Mouse (Mus musculus) gastrocnemius, postnatal 14 days (tissue): ENCODE data around the gene Gm21293. TPM values are rescaled to one million over a fixed set of nuclear protein-coding genes. Genes with fewer than 3 reads are reported as not detected.
"Not testable (repeated sequence)": the region's sequence is repeated elsewhere in the genome, so short reads cannot be mapped to it uniquely, and the experiment has no call there.

Experiments
- DNase-seq: peaks from one replicate; pipeline ENCODE4 v3.0.0; 2021; ENCODE audit warnings: mixed read lengths
- intact Hi-C: fragments of 180-260 bp; cut with DNase I; formaldehyde crosslinking; loops from one replicate; pipeline ENCODE4 v1.15.1; 2025; ENCODE audit warnings: low total_unique reads
- long read RNA-seq, 2 experiments: library from polyadenylated mRNA; stranded (forward); transcript quantifications; one replicate each; pipeline ENCODE4 v2.0.0; 2021
- total RNA-seq, 2 experiments: library from RNA; stranded (reverse); gene quantifications; 2 replicates each; pipeline ENCODE4 v1.2.3; 2021

Gm21293 gene
- total RNA-seq = not detected
- long read RNA-seq, experiment 1 = 0 reads
- long read RNA-seq, experiment 2 = 0 reads

DNA sequence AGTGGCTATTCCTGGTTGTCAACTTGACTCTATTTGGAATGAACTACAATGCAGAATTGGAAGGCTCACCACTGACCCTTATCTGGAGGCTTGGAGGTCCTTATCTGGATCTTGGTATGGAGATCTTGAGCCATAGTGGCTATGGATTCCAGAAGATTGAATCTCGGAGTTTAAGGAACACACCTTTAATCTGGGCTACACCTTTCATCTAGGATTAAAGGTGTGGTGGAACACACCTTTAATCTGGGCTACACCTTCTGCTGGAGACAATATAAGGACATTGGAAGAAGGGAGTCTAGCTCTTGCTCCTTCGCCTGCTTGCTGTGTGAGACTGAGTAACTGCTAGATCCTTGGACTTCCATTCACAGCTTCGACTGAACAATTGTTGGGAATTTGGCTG lies at the start of gene Gm21293:
Gene Gm21293, plus strand, starts transcription at position 301 of the 400 bp plus-strand sequence.
- intact Hi-C loops, DNase-seq: not testable (repeated sequence)

DNA sequence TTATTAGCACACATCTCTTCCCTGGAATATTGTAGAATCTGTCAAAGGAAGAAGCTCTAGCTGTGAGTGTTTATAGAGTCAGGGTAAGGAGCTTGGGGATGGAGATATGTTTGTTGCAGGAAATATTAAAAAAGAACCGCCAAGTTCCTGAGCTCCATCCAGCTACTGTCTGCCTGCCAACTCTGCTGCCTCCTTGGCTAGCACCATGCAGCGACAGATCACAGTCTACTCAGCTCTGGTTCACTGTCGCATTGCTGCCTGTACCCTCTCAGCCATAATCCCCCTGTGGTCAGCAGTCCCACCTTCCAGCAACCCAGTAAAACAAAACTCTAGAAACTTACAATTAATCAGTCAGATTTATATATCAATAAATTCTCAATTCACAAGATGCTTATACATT lies 32.7 kb upstream of the Gm21293 start:
- DNase-seq = no peak
- intact Hi-C loops = no loop called here

DNA sequence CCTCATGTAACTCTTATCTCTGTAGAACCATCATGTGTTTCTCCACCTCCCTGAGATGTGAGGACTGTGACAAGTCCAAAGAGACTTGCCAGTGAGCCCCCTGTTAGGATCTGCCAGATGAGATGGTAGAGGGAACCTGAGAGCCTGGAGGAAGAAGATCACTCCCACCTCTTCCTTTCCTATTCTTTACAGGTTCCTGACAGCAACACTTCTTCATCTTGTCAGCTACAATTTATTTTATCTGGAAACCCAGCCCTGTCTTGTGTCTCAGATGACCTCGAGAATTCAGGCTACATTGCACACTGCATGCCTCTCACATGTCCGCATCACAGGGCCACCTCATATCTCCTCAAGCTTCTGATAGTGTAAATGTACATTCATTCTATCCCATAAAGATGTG lies 24.5 kb upstream of the Gm21293 start:
- no peak for DNase-seq
- intact Hi-C loops = no loop called here

DNA sequence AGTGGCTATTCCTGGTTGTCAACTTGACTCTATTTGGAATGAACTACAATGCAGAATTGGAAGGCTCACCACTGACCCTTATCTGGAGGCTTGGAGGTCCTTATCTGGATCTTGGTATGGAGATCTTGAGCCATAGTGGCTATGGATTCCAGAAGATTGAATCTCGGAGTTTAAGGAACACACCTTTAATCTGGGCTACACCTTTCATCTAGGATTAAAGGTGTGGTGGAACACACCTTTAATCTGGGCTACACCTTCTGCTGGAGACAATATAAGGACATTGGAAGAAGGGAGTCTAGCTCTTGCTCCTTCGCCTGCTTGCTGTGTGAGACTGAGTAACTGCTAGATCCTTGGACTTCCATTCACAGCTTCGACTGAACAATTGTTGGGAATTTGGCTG lies 8.4 kb downstream of the Gm21293 start, which contains the start of gene Gm6763:
Gene Gm6763, plus strand, starts transcription at position 301 of the 400 bp plus-strand sequence.
- DNase-seq, intact Hi-C loops: not testable (repeated sequence)

DNA sequence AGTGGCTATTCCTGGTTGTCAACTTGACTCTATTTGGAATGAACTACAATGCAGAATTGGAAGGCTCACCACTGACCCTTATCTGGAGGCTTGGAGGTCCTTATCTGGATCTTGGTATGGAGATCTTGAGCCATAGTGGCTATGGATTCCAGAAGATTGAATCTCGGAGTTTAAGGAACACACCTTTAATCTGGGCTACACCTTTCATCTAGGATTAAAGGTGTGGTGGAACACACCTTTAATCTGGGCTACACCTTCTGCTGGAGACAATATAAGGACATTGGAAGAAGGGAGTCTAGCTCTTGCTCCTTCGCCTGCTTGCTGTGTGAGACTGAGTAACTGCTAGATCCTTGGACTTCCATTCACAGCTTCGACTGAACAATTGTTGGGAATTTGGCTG lies 16.9 kb downstream of the Gm21293 start, which contains the start of gene Gm8764:
Gene Gm8764, plus strand, starts transcription at position 301 of the 400 bp plus-strand sequence.
- intact Hi-C loops, DNase-seq: not testable (repeated sequence)

DNA sequence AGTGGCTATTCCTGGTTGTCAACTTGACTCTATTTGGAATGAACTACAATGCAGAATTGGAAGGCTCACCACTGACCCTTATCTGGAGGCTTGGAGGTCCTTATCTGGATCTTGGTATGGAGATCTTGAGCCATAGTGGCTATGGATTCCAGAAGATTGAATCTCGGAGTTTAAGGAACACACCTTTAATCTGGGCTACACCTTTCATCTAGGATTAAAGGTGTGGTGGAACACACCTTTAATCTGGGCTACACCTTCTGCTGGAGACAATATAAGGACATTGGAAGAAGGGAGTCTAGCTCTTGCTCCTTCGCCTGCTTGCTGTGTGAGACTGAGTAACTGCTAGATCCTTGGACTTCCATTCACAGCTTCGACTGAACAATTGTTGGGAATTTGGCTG lies 25.4 kb downstream of the Gm21293 start, which contains the start of gene Gm21304:
Gene Gm21304, plus strand, starts transcription at position 301 of the 400 bp plus-strand sequence.
- intact Hi-C loops, DNase-seq: not testable (repeated sequence)

DNA sequence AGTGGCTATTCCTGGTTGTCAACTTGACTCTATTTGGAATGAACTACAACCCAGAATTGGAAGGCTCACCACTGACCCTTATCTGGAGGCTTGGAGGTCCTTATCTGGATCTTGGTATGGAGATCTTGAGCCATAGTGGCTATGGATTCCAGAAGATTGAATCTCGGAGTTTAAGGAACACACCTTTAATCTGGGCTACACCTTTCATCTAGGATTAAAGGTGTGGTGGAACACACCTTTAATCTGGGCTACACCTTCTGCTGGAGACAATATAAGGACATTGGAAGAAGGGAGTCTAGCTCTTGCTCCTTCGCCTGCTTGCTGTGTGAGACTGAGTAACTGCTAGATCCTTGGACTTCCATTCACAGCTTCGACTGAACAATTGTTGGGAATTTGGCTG lies 33.9 kb downstream of the Gm21293 start, which contains the start of gene Gm21312:
Gene Gm21312, plus strand, starts transcription at position 301 of the 400 bp plus-strand sequence.
- DNase-seq = not testable (repeated sequence)

DNA sequence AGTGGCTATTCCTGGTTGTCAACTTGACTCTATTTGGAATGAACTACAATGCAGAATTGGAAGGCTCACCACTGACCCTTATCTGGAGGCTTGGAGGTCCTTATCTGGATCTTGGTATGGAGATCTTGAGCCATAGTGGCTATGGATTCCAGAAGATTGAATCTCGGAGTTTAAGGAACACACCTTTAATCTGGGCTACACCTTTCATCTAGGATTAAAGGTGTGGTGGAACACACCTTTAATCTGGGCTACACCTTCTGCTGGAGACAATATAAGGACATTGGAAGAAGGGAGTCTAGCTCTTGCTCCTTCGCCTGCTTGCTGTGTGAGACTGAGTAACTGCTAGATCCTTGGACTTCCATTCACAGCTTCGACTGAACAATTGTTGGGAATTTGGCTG lies 42.4 kb downstream of the Gm21293 start, which contains the start of gene Gm20765:
Gene Gm20765, plus strand, starts transcription at position 301 of the 400 bp plus-strand sequence.
- intact Hi-C loops, DNase-seq: not testable (repeated sequence)

More for the DNA sequence above, 33.9 kb downstream of the Gm21293 start, which contains the start of gene Gm21312:
- intact Hi-C loops = not testable (repeated sequence)

DNA sequence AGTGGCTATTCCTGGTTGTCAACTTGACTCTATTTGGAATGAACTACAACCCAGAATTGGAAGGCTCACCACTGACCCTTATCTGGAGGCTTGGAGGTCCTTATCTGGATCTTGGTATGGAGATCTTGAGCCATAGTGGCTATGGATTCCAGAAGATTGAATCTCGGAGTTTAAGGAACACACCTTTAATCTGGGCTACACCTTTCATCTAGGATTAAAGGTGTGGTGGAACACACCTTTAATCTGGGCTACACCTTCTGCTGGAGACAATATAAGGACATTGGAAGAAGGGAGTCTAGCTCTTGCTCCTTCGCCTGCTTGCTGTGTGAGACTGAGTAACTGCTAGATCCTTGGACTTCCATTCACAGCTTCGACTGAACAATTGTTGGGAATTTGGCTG lies 51.0 kb downstream of the Gm21293 start, which contains the start of gene Gm4340:
Gene Gm4340, plus strand, starts transcription at position 301 of the 400 bp plus-strand sequence.
- DNase-seq, intact Hi-C loops: not testable (repeated sequence)

Other genes starting within 250 kb of the Gm21293 start
- not detected for gene Gm6763, start 8.5 kb downstream of the Gm21293 start, total RNA-seq
- gene Gm8764, start 17.0 kb downstream of the Gm21293 start, total RNA-seq = not detected
- gene Gm21304, start 25.5 kb downstream of the Gm21293 start, total RNA-seq = not detected
- gene Gm21312, start 34.0 kb downstream of the Gm21293 start, total RNA-seq = not detected
- gene Gm20765, start 42.5 kb downstream of the Gm21293 start, total RNA-seq = not detected
- not detected for gene Gm4340, start 51.1 kb downstream of the Gm21293 start, total RNA-seq